Mouse (Mus musculus) liver, adult (tissue): ENCODE results near the gene Pygb.

ENCODE experiments used
- GATA4 ChIP-seq: IDR thresholded peaks from 2 replicates; pipeline ENCODE4 v1.6.1; 2014; ENCODE audit warnings: mild to moderate bottlenecking, low read length; ENCODE audit not compliant: insufficient replicate concordance

Pygb gene

DNA sequence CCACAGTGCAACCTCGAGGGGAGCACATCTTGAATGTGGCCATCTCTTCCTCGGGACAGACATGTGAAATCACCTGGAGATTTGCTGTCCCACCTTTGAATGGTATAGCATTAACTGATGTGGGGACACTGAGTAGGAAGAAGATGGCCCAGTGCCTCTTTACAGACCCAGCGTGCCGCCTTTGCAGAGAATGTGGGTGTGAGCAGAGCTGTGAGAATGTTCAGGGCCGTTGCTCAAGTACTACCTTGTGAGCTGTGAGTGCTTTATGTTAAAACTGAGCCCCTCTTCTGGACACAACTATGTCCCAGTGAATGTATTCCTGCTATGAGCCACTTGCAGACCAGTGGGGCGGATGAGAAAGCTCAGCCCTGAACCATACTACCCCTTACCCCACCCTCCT lies 15.4 kb upstream of the Pygb start:
- no peak for TF ChIP-seq GATA4

DNA sequence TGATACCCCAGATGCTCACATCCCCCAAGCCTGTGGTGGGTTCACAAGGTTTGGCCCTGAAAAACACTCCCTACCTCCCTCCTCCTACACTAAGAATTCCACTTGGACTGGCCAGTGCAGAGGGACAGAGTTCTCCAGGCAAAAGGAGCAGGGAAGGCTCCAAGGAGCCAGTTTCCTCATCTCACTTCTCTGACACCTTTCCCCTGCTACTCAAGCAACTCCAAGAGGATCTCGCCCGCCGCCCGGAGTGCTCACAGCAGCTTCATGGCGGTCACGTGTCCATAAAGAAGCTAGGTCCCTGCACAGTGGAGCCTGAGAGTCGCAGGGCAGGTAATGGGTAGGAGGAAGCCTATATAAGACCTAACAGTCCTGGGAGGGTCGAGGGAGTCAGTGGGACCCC lies 14.5 kb upstream of the Pygb start:
- TF ChIP-seq GATA4, result no peak

DNA sequence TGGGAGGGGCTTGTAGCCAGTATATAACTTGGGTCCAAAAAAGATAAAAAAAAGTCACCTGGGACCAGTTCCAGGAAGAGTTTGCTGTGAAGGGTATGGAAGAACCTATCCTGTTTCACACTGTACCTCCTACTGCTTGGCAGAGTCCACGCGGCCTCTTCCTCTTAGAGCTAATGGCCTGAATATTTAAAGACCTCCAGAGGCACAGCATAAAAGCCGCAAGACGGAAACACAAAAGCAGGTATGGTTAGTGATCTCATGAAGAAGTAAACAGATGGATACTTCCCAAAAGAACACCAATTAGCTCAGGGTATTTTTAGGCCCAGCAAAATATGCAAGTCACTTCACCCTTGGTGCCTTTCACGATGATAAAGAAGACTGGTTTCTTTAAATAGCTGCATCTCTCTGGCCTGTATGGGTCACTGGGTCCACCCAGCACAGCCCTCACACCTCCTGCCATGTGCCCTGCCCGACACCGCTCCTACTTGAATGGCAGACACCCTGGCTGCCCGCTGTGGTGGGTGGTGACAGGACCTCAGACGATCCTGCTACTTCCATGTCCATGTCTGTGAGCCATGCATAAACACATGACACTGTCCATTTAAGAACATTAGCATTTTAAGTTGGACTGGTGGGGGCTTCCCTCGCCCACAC lies 13.9 kb upstream of the Pygb start:
- no peak for TF ChIP-seq GATA4

DNA sequence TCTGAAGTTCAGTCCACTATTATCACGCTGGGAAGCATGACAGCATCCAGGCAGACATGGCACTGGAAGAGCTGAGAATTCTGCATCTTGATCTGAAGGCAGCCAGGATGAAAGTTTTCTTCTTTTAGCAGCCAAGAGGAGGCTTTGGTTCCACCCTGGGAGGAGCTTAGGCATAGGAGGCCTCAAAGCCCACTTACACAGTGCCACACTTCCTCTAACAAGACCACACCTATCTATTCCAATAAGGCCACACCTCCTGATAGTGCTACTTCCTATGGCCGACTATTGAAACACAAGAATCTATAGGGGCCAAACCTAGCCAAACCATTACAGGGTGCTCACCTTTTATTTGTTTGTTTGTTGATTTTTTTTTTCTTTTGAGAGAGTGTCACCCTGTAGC lies 3.7 kb upstream of the Pygb start:
- TF ChIP-seq GATA4, result no peak

DNA sequence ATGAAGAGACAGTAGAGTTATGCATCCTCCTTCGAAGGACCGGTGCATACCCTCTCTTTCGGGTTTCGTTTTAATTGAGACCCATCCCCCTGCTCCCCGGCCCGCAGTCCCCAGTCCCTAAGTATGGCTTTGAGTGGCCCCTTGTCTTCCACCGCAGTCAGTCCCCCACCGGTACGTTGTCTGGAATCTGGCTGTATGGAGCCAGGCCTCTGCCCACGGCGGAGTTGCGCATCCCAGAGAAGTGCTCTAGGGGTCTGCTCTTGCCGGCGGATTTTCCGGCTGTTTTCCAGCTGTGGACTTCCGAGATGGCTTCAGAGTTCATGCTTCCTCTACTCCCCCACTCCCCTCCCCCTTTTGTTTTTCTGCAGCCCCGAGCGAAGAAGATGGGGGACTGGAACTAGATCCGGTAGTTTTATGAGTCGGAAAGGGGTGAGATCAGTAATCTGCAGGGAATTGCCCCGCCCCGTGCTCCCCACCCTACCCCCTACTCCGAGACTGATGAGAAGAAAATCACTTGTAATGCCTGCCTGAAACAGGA lies 768 bp downstream of the Pygb start:
- no peak for TF ChIP-seq GATA4

DNA sequence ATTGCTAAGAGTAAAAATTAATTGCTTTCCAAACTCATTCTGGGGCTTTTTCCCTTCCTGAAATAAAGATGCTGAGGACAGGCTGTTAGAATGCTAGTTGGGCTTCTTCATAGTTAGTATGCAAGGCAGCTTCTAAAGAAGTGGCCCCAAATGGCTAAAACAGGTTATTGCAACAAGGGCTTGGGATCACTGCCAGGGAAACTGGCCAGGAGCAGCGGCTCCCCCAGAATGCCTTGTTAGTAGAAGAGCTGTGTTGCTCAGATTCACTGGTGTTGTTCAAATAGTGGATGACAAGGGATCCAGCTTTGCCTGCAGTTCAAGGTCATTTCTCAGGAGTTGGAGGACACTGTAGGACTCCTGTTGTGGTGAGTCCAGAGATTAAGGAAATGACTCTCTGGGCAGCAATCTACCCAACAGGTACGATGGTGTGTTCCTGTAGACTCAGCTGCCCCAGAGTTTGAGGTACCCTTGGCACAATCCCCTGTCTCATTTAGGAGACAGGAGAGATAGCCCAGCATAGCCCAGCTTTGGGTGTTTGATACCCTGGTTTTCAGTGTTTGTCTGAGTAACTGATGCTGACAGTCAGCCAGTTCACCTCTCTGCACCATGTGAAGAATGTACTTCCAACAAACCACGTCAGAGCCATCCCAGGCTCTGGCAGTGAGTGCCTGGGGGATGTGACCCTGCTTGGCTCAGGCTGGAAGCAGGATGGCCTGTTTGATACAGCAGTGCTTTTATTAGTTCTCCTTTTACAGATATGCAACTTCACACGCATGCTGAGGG lies 2.4 kb downstream of the Pygb start:
- TF ChIP-seq GATA4, result no peak

DNA sequence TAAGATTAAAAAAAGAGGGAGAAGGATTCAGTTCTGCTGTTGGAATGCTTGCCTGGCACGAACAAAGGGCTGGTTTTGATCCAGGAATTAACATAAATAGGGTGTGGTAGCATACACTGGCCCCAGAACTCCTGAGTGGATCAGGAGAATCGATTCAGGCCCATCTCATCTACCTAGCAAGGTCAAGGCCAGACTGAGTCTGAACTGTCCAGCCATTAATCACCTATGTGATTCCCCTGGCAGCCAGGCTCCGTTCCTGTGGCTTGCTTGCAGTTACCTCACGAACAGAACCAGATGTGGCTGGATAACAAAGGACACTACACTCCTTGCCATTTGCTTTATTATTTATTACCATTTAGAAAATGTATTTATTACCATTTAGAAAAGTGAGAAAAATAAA lies 6.8 kb downstream of the Pygb start:
- no peak for TF ChIP-seq GATA4

DNA sequence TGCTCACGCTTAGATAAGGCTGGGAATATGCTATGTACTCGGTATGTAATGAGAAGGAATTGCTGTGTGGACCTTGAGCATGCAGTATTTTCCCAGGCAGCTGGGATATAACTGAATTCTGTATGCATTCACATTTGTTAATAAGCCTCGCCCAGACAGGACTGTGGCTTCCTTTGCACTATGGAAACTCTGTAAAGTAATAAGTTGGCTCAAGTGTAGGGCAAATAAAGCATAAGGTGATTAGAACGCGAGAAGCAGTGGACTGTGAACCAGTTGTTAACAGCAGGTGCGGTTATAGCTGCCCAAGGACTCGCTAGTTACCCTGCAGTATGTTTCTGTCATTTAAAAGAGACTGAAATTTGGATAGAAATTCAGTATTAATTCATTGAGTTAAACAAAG lies 11.5 kb downstream of the Pygb start:
- TF ChIP-seq GATA4, result no peak

DNA sequence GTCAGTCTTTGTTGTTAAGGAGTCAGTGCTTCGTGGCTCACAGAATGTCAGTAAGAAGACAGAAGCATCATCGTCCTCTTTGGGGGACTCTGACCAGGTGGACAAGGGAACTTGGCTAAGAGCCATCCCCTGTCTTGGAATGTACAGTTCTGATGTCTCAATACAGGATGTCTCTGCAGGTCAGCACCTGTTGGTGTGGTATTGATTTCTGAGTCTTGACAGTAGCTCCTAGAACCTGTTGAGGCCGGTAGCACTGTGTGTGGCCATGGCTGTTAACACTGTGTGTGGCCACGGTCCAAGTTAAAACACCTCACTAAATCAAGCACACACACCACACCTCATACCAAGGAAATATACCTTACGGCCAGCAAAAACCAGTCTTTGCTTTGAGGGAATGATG lies 14.1 kb downstream of the Pygb start:
- TF ChIP-seq GATA4, result no peak

DNA sequence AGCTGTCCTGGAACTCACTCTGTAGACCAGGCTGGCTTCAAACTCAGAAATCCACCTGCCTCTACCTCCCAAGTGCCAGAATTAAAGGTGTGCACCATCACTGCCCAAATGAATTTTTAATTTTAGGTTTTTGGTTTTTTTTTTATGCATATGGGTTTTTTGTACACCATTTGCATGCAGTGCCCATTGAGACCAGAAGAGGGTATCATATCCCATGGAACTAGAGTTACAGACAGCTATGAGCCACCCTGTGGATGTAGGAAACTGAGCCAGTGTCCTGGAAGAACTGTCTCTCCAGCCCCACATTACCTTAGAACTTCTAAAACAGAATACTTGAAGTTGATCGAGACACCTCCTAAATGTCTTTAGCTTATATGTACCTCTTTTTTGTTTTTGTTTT lies 16.5 kb downstream of the Pygb start:
- no peak for TF ChIP-seq GATA4

DNA sequence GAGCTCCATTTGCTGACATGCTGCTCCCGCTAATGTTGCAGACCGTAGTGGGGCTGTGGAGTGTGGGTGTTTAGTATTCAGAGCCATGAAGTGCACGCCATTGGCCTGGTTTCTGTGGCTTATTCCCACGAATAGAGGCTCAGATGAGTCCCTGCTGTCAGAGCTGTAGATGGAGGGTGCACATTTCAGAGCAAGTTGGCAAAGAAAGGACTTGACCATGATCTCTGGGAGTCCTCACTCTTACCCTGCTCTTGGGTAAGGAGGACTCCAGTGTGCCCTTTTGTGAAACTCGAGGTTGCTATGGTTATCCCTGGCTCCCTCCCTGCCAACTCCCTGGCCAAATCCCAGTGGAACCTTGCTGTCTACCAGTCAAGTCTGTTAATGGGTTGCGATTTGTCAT lies 21.8 kb downstream of the Pygb start:
- TF ChIP-seq GATA4, result no peak

DNA sequence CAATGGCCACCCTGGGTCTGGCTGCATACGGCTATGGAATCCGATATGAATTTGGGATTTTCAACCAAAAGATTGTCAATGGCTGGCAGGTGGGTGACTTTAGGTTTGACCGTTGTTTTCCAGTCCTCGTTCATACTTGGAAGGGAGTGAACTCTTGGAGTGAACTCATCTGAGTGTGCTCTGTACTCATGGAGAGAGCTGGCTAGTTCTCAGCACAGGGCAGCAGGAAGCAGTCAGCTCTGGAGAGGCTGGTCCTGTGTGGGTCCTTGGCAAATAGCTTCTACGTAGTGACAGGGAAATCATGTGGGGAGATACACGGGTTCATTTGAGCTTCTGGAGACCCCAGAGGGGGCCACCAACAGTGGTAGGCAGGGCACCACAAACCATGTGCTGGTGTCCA lies 22.3 kb downstream of the Pygb start:
- TF ChIP-seq GATA4, result no peak

DNA sequence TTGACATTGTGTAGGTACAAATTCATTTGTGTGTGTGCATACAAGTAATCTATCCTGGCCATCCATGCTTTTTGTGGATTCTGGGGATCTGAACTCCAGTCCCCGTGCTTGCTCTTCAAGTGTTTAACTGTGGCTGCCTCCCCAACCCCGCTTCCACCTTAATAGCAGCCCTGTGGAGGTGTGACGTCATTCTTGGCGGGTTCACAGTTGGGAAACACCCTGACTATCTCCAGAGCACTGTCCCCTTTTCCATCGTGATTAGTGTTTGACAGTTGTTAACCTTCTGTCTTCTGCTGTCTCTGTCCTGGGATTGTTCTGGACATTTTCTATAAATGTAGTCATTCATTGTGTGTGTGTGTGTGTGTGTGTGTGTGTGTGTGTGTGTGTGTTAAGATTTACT lies 24.1 kb downstream of the Pygb start:
- no peak for TF ChIP-seq GATA4

DNA sequence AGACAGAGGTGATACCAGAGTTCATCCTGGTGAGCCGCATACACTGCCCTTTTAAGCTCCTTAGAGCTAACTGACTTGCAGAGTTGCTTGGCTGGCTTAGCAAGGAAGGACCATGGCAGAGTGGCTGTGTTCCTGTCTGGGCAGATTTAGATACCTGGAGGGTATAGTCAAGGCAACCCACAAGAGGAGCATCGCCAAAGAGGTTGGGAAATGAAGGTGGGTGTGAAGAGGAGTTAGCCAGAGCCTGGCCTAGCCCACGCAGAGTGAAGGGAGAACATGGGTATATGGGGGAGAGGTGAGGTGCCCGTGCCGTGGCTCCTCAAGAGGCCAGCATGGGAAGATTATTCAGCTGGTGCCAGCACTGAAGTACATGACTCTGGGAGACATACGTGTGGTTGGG lies 26.3 kb downstream of the Pygb start:
- no peak for TF ChIP-seq GATA4

DNA sequence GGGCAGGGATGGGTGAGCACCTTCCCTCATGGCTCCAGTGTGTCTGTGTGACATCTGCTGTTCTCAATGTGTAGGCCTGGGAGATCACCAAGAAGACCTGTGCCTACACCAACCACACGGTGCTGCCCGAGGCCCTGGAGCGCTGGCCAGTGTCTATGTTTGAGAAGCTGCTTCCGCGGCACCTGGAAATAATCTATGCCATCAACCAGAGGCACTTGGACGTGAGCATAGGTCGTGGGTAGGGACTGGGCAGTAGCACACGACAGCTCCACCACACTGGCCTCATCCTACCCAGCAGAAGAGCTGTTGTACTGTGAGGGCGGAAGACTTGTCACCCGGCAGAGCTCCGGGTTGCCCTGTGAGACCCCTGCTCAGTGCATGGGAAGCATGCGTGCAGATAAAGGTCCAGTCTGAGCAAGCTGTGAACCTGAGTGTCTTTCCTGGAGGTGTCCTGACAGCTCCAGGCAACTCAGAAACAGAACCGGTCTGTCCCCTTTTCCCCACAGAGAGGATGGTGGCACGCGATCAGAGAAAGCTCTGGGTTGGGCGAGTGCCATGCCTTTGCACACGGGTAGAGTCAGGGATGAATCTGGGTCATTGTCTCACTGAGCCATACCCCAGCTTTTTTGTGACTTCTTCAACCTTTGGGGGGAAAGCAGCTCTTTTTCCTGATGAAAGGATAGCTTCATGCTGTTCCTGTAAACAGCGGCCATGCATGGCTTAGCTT lies 30.3 kb downstream of the Pygb start:
- TF ChIP-seq GATA4, result no peak

DNA sequence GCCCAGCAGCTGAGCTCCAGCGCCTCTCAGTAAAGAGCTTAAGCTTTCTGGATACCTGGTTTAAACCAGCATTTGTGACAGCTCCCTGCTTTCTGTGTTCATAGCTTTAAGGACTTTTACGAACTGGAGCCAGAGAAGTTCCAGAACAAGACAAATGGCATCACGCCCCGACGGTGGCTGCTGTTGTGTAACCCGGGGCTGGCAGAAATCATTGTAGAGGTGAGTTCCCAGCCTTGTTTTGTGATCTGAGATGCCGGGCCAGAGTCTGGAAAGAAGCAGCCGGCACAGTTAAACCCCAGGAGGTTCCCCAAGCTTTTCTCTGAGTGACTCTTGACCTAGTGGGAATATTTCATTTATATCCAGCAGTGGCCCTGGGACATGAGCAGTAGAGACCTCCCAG lies 32.2 kb downstream of the Pygb start:
- no peak for TF ChIP-seq GATA4

DNA sequence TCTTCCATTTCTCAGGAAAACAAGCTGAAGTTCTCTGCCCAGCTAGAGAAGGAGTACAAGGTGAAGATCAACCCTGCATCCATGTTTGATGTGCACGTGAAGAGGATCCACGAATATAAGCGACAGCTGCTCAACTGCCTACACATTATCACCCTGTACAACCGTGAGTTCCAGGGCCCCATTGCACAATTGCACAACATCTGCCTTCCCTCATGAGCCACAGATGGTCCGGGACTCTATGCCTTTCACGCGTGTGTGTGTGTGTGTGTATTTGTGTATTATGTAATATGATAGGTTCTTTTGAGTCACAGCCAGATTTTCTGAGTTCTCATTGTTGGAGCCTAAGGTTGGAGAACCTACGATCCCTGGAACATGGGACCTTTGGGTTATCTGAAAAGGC lies 34.2 kb downstream of the Pygb start:
- no peak for TF ChIP-seq GATA4

DNA sequence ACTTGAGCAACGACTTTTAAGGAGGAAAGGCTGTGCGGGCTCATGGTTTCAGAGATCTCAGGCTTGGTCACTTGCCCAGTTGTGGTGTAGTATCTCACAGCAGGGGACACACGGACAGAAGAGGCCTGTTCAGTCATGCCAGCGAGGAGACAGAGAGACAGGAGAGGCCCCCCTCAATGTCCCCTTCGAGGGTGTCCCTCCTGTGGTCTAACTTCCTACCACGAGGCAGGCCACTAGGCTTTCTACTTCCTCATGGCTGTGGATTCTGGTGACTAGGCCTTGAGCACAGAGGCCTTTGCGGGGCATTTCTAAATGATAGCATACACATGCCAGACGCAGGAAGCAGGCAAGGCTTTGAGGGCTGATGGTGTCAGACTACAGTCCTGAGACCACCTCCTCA lies 36.5 kb downstream of the Pygb start:
- no peak for TF ChIP-seq GATA4
